Mouse (Mus musculus) hindbrain, embryonic 16.5 days (tissue): Measurements from ENCODE around the gene Gm7534. TPM values are rescaled to one million over a fixed set of nuclear protein-coding genes. Genes with fewer than 3 reads are reported as not detected.

Experiments
- ATAC-seq: fragments of 200-750 bp; cut with Nextera tagmentation; 2 replicates; pipeline ENCODE4 v1.8.0; 2017; ENCODE audit warnings: moderate TSS enrichment, moderate library complexity
- H3K27ac ChIP-seq: fragments of 300-500 bp; sonication (generic); 2 replicates; pipeline ENCODE4 v1.5.1; 2014; ENCODE audit warnings: low read depth, mild to moderate bottlenecking, control low read depth, low read length, moderate library complexity
- H3K27me3 ChIP-seq: fragments of 300-500 bp; sonication (generic); replicated peaks from 2 replicates; pipeline ENCODE4 v1.6.1; 2014; ENCODE audit warnings: low read length; ENCODE audit not compliant: control insufficient read depth, insufficient read depth
- H3K36me3 ChIP-seq: fragments of 300-500 bp; sonication (generic); 2 replicates; pipeline ENCODE4 v1.6.1; 2014; ENCODE audit warnings: mild to moderate bottlenecking, low read length, moderate library complexity, mixed read lengths; ENCODE audit not compliant: control insufficient read depth, insufficient read depth
- H3K4me1 ChIP-seq: fragments of 300-500 bp; sonication (generic); 2 replicates; pipeline ENCODE4 v1.6.1; 2014; ENCODE audit warnings: low read depth, low read length; ENCODE audit not compliant: control insufficient read depth, insufficient read depth
- H3K4me2 ChIP-seq: fragments of 300-500 bp; sonication (generic); 2 replicates; pipeline ENCODE4 v1.6.1; 2014; ENCODE audit warnings: mild to moderate bottlenecking, low read length, control low read depth, moderate library complexity
- H3K4me3 ChIP-seq: fragments of 300-500 bp; sonication (generic); 2 replicates; pipeline ENCODE4 v1.5.1; 2014; ENCODE audit warnings: mild to moderate bottlenecking, low read length, control low read depth, moderate library complexity
- H3K9ac ChIP-seq: fragments of 300-500 bp; sonication (generic); 2 replicates; pipeline ENCODE4 v1.6.1; 2014; ENCODE audit warnings: low read depth, mild to moderate bottlenecking, control low read depth, low read length, moderate library complexity
- H3K9me3 ChIP-seq: fragments of 300-500 bp; sonication (generic); 2 replicates; pipeline ENCODE4 v1.6.1; 2014; ENCODE audit warnings: mild to moderate bottlenecking, low read length, moderate library complexity; ENCODE audit not compliant: control insufficient read depth
- WGBS: fragments of 180-500 bp; shearing (Covaris S2); extraction: QIAGEN DNeasy Blood & Tissue Kit; methylation state at CpG from one replicate; pipeline ENCODE4 v1.1.7; 2014; 5-methylcytosine and 5-hydroxymethylcytosine counted together
- polyA plus RNA-seq: library from polyadenylated mRNA; unstranded; fragments of >200 nt; fragmentation: Nextera tagmentation; extraction: Ambion mirVana; gene quantifications from 2 replicates; pipeline ENCODE4 v1.2.1, GENCODE M21; 2015

Gene Gm7534
- polyA plus RNA-seq, 1 experiment from 2014 or later = not detected

DNA sequence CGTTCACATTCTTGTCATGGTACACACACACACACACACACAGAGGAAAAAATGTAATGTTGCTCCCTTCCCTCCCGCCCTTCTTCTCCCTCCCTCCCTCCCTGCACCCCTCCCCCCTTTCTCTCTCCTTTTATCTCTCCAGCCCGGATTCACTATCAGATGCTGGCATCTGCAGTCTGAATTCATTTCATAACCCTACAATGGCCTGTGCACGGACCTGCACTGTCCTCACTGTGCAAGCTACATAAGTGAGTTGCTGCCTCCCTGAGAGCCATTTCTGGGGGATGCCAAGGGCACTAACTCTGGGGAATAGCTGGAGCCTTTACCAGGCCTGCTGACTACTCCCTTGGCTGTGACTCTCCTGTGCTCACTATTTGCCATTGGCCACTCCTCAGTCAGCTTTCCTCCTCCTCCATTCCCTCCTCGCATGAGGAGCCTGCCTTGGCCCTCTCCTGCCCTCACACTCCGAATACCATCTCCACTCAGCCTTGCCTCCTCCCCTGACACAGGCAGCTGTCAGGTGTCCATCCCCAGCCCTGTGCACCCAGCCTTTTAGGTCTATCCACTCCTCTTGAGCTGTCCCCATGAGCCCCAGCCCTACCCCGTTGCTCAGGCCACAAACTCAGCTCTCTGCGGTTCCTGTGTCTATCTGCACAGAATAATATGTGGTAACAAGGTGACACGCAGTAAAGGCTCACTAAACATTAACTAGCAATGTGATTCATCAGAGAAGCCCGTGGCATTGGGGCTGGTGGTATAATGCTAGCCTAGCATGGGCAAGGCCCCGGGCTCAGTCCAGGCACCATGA lies 20.2 kb upstream of the Gm7534 start:
- no peaks in the 10 kb centered on the region for H3K27me3 ChIP-seq
- no peaks in the 10 kb centered on the region for H3K4me1 ChIP-seq
- H3K4me2 ChIP-seq = no peak overlapping the region
- H3K36me3 ChIP-seq = no peaks in the 10 kb centered on the region
- H3K9me3 ChIP-seq = no peaks in the 10 kb centered on the region
- no peak overlapping the region for H3K27ac ChIP-seq
- H3K9ac ChIP-seq = no peak overlapping the region
- no peak overlapping the region for H3K4me3 ChIP-seq
- WGBS = 69% methylated on average over 11 of the region's 11 CpGs
- no peak for ATAC-seq

DNA sequence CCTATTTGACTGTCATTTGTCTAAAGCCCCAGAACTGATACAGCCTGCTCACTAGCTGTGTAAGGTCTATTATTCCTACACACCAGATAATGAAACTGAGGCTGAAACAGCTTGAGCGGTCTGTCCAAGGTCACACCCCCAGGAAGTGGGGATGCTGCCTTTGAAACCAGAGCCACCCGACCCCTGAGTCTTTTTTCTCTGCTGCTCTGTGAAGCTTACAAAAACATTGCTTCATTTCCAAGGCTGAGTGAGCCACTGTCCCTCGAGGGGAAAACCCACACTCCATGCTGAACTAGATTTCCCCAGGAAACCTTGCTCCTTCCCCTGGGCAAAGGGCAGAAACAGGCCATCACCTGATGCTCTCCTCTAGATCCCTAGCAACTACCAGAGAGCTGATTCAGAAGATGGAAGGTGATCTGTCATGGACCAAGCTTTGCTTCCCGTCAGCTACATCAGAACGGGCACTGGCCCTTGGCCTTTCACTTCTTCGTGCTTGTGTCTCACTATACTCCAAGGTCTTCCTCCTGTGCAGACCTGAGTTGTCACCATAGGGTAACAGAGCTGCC lies 3.8 kb upstream of the Gm7534 start:
- H3K27me3 ChIP-seq = no peaks in the 10 kb centered on the region
- no peak overlapping the region for H3K9ac ChIP-seq
- H3K9me3 ChIP-seq = no peaks in the 10 kb centered on the region
- H3K4me3 ChIP-seq = no peak overlapping the region
- H3K36me3 ChIP-seq = no peaks in the 10 kb centered on the region
- H3K27ac ChIP-seq = no peak overlapping the region
- no peak for ATAC-seq
- WGBS = 66% methylated on average over 6 of the region's 6 CpGs
- no peaks in the 10 kb centered on the region for H3K4me1 ChIP-seq
- H3K4me2 ChIP-seq = no peak overlapping the region

DNA sequence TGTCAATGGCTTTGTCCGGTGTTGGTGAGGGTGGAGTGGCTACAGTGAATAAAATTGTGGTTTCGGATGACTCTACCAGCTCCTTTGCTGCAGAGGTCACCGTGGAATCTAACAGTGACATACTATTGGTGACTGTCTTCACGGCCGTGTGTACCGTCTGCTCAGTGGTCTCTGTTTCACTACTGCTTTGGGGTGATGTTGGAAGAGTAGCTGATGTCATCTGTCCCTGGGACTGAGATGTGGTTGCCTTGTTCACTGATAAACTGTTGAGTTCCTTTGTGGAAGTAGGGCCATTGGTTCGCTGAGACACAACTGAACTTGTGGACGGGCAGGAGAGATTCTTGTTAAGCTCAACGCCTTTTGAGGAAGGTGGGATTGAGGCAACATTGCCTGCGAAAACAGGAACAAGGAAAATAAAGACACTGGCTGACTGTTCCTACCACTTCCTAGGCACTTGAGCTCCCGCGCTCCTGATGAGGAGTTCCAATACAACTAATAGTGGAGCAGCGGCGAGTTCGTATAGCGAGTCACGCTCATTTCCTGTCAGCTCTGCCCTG lies 614 bp upstream of the Gm7534 start:
- Histone ChIP-seq H3K4me2 (no peak overlapping the region), H3K4me3 (no peak overlapping the region), H3K36me3 (no peaks in the 10 kb centered on the region), H3K9ac (no peak overlapping the region), H3K27ac (no peak overlapping the region), H3K4me1 (no peaks in the 10 kb centered on the region), H3K9me3 (no peaks in the 10 kb centered on the region), H3K27me3 (no peaks in the 10 kb centered on the region)
- ATAC-seq = no peak
- WGBS = 91% methylated on average over 17 of the region's 17 CpGs

GRCm38 (mm10) chr4:134199371-134199770 lies 3.4 kb downstream of the Gm7534 start:
- ATAC-seq = no peak

DNA sequence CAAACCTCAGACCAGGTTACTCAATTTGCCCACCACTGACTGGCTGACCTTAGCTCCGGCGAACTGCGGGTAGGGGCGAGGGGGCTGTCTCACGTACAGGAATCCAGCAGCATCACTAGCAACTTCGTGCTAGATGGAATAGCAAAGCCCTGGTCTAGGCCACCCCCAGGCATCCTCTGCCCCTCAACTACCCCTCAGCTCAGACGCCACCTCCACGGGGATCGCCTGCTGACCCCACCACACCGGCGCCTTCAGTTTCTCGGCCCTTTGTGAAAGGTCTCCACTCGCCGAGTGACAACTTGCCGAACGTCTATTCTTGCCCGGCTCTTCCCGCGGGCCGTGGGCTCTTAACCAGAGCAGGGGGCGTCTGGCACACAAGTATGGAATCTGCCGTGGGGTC lies 16.5 kb downstream of the Gm7534 start:
- no peak for ATAC-seq
- no peaks in the 10 kb centered on the region for H3K9me3 ChIP-seq
- H3K4me1 ChIP-seq = peaks cover 6% of the 10 kb centered on the region
- peak overlapping the region; percentile 79 for H3K27ac ChIP-seq
- peak overlapping the region; percentile 76 for H3K4me3 ChIP-seq
- peak overlapping the region; percentile 82 for H3K9ac ChIP-seq
- under 1% methylated on average over 17 of the region's 22 CpGs for WGBS
- H3K4me2 ChIP-seq = peak overlapping the region; percentile 83
- no peaks in the 10 kb centered on the region for H3K27me3 ChIP-seq
- no peaks in the 10 kb centered on the region for H3K36me3 ChIP-seq

More at GRCm38 (mm10) chr4:134199371-134199770, 3.4 kb downstream of the Gm7534 start:
- H3K9me3 ChIP-seq = no peaks in the 10 kb centered on the region
- H3K4me2 ChIP-seq = no peak overlapping the region
- 75% methylated on average over 2 of the region's 2 CpGs for WGBS
- no peaks in the 10 kb centered on the region for H3K4me1 ChIP-seq
- no peak overlapping the region for H3K27ac ChIP-seq
- no peak overlapping the region for H3K9ac ChIP-seq
- no peaks in the 10 kb centered on the region for H3K27me3 ChIP-seq
- no peaks in the 10 kb centered on the region for H3K36me3 ChIP-seq
- no peak overlapping the region for H3K4me3 ChIP-seq

GRCm38 (mm10) chr4:134185569-134185968 lies 17.2 kb downstream of the Gm7534 start:
- Histone ChIP-seq H3K9ac (peak overlapping the region; percentile 82; the same call in 1 of the 2 replicates), H3K27ac (no peak overlapping the region)

GRCm38 (mm10) chr4:134183711-134184110 lies 19.1 kb downstream of the Gm7534 start:
- H3K4me1 ChIP-seq = peaks cover 6% of the 10 kb centered on the region
- no peaks in the 10 kb centered on the region for H3K36me3 ChIP-seq
- no peaks in the 10 kb centered on the region for H3K9me3 ChIP-seq
- WGBS = 85% methylated on average over 3 of the region's 3 CpGs
- no peak overlapping the region for H3K4me2 ChIP-seq
- H3K9ac ChIP-seq = no peak overlapping the region
- no peaks in the 10 kb centered on the region for H3K27me3 ChIP-seq
- no peak overlapping the region for H3K27ac ChIP-seq
- no peak for ATAC-seq
- H3K4me3 ChIP-seq = no peak overlapping the region

More at GRCm38 (mm10) chr4:134185569-134185968, 17.2 kb downstream of the Gm7534 start:
- WGBS = 76% methylated on average over 3 of the region's 3 CpGs
- Histone ChIP-seq H3K9me3 (no peaks in the 10 kb centered on the region), H3K27me3 (no peaks in the 10 kb centered on the region), H3K4me1 (peaks cover 6% of the 10 kb centered on the region), H3K4me2 (peak overlapping the region; percentile 83), H3K36me3 (no peaks in the 10 kb centered on the region), H3K4me3 (peak overlapping the region; percentile 76)
- no peak for ATAC-seq

GRCm38 (mm10) chr4:134181825-134182224 lies 21.0 kb downstream of the Gm7534 start:
- no peak overlapping the region for H3K4me3 ChIP-seq
- H3K27me3 ChIP-seq = no peaks in the 10 kb centered on the region
- no peak for ATAC-seq
- H3K36me3 ChIP-seq = no peaks in the 10 kb centered on the region
- no peaks in the 10 kb centered on the region for H3K9me3 ChIP-seq
- no peak overlapping the region for H3K4me2 ChIP-seq
- peaks cover 6% of the 10 kb centered on the region for H3K4me1 ChIP-seq
- H3K9ac ChIP-seq = no peak overlapping the region
- H3K27ac ChIP-seq = no peak overlapping the region

DNA sequence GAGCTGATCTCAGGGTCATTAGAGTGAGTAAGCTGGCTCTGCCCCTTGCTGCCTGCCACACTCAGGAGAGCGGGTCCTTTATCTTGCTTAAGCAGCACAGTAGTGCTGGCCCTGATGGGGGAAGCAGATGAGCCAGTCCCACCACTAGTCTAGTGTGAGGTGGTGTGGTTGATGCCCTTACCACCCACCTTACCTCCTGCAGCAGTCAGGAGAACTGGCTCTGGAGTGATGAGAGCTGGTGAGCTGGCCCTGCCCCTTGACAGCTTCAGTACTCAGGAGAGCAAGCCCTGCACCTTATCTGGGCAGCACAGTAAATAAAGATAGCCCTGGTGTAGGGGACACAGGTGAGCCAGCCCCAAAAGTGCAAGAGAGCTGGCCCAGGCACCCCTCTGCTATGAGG lies 21.7 kb downstream of the Gm7534 start:
- Histone ChIP-seq H3K4me1 (peaks cover 6% of the 10 kb centered on the region), H3K4me2 (no peak overlapping the region), H3K9ac (no peak overlapping the region), H3K4me3 (no peak overlapping the region), H3K9me3 (no peaks in the 10 kb centered on the region), H3K27me3 (no peaks in the 10 kb centered on the region), H3K36me3 (no peaks in the 10 kb centered on the region), H3K27ac (no peak overlapping the region)
- no peak for ATAC-seq
- WGBS = 100% methylated on average over 1 of the region's 1 CpGs
